Mouse (Mus musculus) embryo, embryonic 11.5 days (tissue): ENCODE measurements around the gene Tnpo1.

Source experiments
- DNase-seq: peaks from one replicate; pipeline ENCODE4 v3.0.0-alpha.2; 2012; ENCODE audit warnings: low read depth, low spot score

Tnpo1 gene

DNA sequence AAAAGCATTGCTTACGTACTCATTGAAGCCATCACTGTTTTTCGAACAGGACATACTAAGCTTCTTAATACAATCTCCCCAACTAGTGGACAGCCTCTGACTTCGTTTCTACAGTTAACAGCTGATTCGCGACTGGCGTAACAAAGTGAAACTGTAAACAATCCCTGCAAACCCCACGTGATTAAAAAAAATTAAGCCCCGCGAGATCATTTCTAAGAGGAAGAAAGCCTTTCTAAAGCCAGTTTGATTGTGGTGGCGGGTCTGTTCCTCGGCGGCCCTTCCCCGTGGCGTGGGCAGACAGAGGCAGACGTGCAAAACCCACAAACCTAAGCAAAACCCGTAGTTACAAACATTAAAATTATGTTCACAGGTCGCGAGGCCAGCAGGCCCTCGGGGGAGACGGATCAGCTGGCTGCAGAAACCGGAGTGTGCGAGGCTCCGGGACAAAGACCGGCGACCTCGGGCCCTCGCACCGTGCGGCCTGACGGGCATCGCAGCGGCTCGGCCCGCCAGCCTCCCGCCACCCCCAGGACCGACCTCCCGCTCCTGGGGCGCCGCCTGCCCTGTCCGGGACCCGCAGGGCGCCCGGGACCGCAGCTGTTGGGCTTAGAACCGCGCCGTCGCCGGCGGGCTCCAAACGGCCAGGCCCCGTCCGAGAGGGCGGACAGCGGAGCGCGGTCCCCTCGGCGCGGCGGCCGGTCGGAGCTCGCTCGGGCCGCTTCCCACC lies 535 bp downstream of the Tnpo1 start:
- peak; percentile 27 for DNase-seq

DNA sequence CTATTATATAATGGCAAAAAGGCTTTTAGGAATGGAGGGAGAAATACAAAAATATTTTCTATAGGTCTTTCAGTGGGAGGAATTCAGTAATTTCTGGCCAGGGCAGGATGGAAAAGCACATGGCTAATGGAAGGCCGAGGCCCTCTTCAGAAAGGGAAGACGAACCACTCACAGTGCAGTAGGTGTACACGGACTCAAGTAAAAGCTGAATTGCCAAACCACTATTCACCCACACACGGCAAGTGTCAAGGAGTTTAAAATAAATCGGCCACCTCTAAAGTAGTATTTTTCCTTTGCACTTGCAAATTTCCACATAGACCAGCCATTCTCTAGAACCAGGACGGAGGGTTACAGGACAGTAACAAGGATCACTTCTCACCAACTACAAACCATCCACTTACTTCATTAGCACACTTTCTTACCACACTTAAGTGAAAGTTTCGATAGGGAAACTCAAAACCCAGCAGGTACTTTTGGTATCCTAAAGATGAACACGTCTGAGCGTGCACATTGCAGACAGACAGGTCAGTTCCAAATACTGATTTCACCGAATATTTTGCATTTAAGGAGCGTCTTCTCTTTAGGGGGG lies 1.2 kb downstream of the Tnpo1 start:
- peak; percentile 20 for DNase-seq

DNA sequence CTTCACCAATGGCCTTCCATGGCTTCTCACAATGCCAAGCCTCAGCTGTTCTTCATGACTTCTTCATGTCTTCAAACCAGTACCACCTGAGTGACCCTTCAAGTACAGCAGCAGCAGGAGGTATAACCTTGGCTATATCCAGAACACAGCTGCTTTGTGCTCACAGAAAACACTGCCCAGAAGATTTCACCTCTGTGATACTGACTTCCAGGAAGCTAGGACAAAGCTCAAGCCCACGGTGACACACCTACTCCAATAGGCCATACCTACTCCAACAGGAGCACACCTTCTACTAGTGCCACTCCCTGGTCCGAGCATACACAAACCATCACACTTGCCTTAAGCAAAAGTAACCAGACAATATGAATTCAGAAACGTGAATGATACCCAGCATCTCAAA lies 3.4 kb downstream of the Tnpo1 start:
- no peak for DNase-seq

DNA sequence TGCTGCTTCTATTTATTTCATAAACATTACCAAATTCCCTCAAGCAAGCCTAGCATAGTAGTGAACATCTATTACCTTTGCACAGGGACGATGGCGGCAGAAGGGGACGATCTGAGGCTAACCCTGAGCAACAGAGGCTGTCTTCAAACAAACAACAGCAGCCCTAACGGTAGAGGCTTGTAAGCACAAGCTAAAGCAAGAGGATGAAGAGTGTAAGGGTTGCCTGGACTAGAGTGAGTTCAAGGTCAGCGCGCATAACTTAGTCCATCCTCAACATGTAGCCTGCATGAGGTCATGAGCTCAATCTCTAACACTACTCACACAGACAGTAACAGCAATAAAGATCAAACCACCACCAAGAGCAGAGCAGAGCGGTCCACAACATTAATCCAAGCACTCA lies 4.9 kb downstream of the Tnpo1 start:
- DNase-seq = no peak

DNA sequence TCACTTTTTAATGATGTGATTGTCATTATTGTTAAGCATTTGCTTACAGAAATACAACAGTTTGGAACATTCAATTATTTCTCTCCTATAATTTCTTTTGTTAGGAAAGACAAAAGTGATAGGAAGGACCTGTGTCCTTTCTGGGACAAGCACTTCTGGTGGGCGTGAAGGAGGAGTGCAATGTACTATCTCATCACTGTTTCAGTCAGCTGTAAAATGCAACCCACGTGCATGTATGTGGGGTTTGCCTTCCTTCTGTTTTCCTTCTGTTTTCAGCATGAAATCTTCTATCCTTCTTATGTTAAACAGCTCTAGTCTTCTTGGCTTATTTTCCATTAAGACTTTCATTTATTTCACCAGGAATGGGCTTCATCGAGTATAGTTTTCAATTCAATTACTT lies 5.9 kb downstream of the Tnpo1 start:
- DNase-seq = no peak

DNA sequence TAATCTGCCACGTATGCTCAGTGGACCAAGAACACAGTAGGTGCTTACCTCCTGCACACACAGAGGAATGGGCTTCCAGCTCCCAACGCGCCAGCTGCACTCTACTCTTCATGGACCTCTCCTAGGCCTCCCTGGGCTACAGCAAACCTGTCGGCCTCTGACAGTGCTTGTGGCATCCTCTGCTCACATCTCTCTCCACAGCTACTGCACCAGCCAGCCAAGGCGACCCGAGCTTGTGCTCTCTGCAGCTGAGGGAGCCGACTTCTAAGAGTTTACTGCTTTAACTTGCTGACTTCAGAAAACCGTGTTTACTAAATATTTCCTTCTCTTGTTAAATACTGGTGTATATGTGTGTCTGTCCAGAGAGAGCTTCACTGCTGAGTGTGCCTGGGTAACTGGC lies 6.5 kb downstream of the Tnpo1 start:
- no peak for DNase-seq

DNA sequence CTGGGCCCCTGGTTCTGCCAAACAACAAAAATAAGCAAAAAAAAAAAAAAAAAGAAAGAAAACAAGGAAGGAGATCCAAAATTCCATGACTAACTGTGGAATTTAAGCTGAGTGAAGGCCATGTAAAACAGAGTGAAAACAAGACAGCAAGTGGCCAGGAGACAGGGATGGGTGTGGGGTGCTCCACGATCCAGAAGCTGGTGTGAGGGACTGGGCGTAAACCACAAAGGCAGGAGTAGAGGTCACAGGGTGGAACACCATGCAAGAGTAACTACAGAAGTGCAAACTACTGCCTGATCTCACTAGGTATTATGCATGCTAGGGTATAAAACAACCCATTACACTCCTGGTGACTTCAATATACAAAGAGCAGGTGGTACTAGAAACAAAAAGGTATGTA lies 8.3 kb downstream of the Tnpo1 start:
- DNase-seq = no peak

DNA sequence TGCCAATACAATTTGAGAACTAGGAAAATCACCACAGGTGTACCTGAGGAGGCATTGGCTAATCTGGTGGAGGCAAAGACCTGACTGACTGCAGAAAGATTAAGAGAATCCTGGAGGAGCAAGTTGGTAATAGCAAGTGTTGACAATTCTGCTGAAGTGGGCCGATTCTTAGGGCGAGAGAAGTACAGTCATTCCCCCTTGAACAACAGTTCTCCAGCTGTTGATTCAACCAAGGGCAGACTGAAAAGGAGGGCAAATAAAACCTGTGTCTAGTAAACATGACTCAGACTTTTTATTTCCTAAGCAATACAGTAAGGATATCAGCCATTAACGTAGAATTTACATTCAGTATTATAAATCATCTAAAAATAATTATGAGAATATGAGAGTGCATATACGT lies 10.6 kb downstream of the Tnpo1 start:
- DNase-seq = no peak

DNA sequence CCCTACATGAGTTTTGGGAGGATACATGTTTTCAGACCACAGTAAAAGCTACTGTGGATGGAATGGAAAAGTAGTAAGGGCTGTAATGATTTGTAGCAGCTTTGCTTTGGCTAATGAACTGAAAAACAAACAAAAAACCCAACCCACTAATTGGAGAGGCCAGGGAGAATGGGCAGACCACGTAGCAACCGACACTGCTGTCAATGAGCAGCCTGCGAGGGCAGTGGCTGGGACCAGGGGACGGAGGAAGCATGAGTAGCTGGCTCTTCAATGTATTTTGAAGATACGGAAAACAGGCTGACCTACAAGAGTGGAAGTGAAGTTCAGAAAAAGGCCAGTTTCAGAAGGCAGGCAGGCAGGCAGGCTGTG lies 11.4 kb downstream of the Tnpo1 start:
- DNase-seq = no peak

DNA sequence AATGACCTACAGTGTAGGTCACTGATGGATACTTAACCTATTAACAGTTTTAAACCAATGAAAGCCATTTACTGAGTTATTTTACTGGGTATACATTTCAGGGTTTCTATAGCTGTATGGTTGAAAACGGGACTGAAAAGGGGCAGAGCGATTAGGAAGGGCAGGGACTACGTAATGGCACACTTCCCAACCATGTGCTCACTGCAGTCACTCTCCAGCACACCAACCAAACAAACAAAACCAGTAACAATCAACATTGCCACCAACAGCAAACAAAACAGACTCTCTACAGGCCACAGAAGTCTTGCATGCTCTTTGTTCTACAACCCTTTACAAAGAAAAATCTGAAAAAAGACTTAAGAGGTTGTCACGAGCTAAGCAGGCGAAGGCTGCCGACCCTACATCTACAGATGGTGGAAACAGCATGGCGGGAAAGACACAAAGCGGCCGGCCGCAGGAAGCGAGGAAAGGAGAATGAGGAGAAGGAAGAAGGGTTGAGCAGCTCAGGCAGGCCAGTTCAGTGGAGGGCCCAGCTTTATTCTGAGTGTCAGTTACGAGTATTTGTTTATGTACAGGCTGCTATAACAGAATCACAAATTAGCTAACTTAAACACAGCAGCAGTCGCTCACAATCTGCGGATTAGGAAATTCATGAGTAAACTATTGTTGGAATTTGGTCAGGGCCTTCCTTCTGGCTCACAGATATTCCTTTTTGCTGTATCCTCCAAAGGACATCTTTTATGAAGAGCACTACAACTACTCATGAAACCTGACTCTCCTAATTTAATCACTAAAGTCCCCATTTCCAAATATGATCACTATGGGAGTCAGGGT lies 12.0 kb downstream of the Tnpo1 start:
- DNase-seq = no peak

DNA sequence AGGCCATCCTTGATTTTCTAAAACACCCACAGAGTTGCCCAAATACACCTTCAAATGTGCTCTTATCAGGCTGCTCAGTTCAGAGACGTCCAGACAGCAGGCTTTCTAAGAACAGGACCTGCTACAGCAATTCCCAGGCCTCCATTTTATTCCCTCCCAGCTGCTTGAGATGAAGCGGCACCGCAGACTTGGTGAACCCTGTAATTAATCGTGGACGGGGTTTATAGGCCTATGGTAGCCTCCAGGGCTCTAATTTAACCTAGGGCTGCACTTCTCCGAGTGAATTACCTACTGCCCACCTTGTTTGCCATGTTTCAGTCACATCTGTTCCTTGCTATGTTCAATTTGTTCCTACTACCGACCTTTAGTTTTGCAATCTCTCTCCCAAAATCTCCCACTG lies 13.0 kb downstream of the Tnpo1 start:
- no peak for DNase-seq

DNA sequence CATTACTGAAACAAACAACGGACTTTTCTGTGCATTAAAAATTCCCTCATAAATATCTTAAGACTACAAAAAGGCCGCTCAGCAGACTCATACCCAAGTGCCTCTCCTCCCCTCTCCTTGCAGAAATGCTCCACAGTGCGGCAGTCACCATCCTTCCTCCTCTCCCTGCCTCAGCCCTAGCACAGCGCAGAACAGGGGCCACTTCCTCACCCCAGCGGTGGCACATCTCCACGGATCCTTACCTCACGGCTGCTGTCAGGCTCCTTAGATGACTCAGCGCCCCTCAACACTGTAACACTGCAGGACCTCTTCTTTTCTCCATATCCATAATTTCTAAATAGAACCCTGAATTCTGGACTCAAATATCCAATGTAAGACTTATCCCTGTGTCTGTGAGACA lies 13.6 kb downstream of the Tnpo1 start:
- DNase-seq = no peak

DNA sequence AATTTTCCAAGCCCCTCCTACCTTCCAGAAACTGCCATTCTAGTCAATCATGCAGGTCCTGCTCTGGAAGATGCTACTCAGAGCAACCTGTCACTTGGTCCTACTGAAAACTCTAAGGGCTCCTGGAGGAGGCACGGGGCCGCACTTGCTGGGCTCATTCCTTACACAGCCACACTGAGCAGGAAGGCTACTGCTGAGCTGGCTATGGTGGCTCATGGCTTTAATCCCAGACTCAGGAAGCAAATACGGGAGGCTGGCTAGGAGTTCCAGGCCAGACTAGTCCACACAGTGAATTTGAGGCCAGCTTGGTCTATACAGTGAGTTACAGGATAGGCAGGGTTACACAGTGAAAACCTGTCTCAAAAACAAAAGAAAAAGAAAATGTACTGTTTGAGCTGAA lies 15.4 kb downstream of the Tnpo1 start:
- no peak for DNase-seq

DNA sequence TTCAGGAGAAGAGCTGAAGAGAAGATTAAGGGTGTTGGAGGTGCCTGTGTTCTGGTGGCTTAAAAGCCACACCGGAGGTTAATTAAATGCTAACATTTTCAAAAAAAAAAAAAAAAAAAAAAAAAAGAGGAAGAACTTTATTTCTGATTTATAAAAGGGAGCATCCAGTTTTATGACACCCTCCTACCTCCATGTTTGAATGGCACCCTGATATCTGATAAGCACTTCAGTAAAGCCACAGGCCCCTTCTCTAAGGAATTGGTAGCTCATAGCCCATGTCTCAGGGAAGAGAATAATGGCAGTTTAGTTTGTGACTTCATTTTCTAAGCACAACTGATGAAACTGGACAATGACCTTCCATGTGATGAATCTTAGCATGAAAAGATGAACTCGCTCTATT lies 21.6 kb downstream of the Tnpo1 start:
- DNase-seq = no peak

DNA sequence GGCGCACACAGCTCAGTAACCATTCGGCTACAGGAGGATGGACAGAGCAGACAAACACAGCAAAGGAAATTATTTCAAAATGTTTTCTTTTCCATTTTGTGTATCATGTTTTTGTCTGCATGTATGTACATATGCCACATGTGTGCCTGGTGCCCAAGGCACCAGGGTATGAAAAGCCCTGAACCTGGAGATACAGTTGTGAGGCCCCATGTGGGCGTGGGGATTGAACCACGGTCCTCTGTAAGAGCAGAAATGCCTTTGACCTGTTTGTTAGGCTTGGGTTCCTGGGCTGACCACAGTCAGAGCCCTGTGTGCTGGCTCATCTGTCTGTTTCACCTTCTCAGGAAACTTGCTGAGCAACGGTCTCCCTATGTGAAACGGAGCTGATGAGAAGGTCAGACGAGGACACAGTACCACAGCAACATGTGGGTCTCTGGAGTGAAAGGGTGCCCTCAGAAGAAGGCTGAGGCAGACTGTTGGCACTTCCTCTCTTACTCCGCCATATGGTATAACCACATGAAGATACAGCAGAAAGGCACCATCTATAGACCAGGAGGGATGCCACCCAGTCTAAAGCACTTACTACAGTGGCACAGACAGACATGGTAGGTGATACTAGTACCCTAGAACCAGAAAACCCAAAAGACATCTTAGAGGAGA lies 23.7 kb downstream of the Tnpo1 start:
- no peak for DNase-seq

DNA sequence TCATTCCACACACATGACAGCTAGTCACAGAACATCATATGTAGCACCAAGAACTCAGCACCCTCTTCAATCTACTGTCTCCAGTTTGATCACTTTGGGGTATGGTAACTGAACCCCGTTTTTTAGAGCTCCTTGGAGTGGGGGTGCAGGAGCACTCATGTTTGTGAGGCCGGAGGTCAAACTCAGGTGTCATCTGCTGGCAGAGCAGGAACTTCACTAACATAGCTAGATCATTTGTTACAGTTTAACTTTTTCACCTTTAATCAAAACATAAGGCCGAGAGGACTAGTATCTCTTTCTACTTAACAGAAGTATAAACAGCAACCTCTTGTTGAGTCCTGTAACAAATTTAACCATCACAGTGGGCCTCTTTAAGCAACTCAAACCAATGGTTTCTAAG lies 26.6 kb downstream of the Tnpo1 start:
- no peak for DNase-seq

DNA sequence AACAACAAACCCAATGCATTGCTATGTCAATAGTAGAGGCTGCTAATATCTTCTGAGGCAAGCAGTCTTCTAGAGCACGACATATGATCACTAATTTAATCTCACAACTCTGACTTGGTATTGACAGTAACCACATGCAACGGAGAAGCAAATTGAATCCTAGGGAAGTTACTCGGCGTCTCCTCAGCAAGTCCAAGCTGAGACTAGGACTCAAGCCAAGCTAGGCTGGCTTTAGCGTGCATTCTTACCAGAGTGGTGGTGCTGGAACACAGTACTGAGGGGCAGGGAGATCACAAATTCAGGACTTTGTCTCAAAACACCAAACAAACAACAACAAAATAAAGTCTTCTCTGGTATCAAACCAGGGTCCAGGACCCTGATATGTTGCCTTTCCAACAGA lies 28.6 kb downstream of the Tnpo1 start:
- no peak for DNase-seq

DNA sequence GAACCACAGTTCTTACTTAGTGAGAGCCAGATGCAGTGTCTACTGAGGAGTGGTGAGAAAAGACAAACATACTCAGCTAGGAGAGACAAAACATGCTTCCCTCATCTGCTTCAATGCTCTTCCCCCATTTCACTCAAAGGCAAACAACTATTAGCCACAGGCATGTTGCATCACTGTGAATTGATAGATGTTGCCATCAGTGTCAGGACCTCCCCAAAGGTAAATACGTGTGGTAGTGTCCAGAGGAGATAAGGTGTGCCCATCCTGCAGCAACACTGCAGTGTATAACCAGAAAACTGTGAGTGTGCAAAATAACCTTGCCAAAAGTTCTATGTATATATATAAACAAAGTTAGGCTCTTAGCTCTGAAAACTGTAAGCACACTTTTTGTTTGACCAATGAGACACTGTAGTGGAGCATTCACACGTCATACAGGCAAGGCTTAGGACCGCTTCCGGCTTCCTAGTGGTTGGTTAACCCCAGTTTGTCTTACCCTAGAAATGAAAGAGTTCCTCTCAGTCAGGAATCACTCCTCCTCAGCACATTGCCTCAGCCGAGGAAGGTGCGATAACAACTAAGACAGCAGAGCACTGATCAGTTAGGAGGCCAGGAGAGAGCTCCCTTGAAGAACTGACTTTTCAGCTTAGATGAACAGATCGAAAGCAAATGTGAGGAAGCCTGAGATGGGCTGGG lies 29.6 kb downstream of the Tnpo1 start:
- DNase-seq = no peak

DNA sequence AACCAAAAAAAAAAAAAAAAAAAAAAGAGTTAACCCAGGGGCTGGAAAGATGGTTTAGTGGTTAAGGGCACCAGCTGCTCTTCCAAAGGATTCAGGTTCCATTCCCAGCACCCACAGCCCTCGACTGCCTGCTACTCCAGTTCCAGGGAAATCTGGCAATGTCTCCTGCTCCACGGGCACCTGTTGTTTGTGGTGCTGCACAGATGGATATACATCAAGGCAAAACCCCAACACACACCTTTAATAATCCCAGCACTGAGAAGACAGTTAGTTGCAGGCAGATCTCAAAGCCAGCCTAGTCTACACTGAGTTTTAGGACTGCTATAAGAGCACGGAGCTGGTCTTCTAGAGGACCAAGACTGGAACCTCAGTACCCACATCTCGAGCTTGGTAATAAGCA lies 30.2 kb downstream of the Tnpo1 start:
- no peak for DNase-seq

DNA sequence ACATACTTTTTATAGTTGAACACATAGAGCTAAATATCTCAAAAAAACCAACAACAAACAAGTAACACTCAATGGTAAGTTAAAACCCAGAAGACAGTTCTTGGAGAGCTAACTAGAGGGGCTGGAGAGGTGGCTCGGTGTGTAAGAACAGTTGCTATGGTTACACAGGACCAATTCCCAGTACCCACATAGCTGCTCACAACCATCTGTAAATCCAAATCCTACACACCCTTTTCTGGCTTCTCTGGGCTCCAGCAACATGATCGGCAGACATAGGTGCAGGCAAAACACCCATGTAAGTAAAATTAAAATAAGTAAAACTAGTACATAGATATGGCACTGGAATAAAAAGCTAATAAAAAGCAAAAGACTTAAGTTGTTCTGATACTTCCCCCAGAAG lies 31.3 kb downstream of the Tnpo1 start:
- no peak for DNase-seq

DNA sequence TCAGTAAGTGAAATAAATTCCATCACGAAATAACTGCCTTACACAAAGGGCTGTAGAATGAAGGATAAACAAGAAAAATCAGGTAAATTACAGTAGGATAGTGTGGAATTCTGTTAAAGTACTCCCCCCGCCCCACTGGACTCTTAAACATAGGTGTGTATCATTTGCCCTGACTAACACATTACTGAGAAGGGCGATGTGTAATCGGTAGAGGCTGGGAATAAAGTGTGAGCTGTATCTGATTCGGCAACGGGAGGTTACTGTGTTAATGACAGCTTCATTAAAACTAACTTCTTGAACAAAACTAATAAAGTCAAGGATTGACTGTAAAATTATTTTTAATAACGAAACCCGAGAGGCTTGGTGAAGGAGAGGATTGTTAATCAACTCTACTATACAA lies 34.7 kb downstream of the Tnpo1 start:
- DNase-seq = no peak

DNA sequence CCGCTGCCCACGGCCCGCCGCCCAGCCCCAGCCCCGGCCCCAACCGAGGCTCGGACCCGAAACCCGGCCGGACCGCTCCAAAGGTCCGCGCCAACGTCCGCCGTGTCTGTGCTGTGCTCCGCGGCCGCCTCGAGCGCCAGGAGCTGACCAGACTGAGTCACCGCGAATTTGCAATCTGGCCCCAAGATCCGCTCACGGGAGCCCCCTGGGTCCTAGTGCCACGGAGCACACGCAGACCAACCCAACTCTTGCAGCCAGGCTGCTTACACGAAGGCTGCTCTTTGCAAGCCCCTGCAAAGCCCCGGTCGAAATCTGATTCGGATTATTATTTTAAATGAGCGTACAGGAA lies 35.3 kb downstream of the Tnpo1 start:
- DNase-seq = peak; percentile 74
